Mouse (Mus musculus) stomach, postnatal 0 days (tissue): Measurements from ENCODE around the gene Rapgefl1.

Source experiments
- CTCF ChIP-seq: IDR thresholded peaks from 2 replicates; pipeline ENCODE4 v1.5.1; 2016; ENCODE audit warnings: antibody characterized with exemption, low read depth, mild to moderate bottlenecking, moderate library complexity
- EP300 ChIP-seq: optimal IDR thresholded peaks from 2 replicates; pipeline ENCODE3; 2016; ENCODE audit warnings: antibody characterized with exemption

GRCm38 (mm10) chr11:98835296-98835695, 1.3 kb upstream of the Rapgefl1 start:
- TF ChIP-seq EP300 = no peak
- TF ChIP-seq CTCF = no peak
